Mouse (Mus musculus) R1 (cell line): ENCODE measurements around the gene Magi1.

ENCODE experiments used
- DNase-seq: peaks from one replicate; pipeline ENCODE4 v3.0.0-alpha.2; 2018; ENCODE audit warnings: low read depth, low spot score

The Magi1 gene

DNA sequence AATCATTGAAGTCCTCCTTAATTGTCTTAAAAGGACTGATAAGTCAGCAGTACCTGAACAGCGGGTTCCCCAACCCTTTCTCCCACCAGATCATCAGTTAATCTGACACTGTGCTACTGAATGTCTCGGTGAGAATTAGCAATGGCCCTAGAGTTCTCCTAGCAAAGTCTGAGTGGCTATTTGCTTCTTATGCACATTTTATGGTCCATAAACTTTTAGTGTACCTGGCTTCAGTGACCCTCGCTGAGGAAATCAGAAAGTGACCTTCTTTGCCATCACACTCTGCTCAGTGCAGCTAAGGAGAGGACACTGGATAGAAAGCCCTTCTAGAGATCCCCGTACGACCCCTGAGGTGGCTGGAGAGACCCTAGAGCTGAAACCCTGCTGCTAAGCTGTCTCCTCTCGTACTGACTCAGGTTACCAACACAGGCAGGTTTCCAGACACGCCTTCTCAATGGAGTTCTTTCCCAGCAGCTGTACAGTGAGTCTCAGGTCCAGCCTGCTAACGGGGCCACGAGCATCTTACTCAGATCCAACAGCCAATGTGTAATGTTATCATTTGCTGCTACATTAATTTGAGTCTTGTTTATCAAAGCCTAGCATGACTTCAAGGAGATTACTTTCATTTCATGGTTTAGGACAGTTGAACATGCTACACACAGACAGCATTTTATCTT lies 461.4 kb downstream of the Magi1 start:
- DNase-seq, result no peak

DNA sequence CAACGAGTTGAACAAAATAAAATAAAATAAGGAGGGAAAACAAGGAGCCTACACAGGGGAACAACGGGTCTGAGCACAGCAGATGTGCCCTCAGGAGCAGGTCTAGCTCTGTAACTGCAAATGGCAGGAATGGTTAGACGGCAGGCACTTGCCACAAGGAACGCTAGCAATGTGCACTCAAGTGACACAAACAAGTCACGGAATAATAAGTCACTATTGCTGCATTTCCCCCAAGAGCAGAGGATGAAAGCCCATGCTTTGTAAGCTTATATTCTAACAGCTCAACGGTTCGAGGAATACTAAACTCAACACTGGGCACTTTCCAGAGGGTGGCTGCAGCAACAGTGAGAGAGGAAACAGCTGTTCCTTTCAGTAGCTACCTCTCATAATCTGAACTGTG lies 462.2 kb downstream of the Magi1 start:
- DNase-seq, result no peak

DNA sequence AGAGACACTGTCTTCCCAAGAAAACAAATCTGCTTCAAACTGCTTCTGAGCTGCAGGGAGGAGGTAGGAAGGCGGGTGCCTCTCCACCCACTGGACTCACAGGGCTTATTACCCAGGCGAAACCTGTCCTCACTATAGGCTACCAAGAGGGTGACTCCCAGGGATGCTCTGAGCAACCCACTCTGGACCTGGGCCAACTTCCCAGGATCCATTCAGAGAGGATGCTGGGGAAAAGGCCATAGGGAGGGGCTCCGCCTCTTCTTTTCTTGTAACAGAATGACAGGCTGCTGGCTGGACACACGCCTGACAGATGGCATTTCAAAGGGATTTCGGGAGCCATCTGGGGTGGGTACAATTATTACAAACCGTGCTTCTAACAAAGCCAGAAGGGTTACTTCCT lies 463.8 kb downstream of the Magi1 start:
- DNase-seq, result peak; percentile 74

DNA sequence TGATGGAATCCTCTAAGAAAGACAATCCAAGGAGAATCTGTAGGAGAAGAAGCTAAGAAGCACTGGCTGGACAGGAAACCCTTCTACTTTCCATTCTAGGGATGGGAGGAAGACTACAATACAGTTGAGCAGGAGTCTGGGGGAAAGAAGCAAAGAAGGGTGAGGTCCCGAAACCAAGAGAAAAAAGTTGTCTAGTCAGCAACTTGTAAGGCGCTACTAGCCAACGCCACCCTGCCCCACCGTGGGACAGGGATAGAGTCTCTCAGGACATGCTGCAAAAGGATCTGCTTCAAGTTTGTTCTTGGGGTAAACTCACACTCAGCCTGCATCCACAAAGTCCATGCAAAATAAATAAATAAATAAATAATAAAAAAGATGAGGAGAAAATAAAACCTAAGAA lies 464.4 kb downstream of the Magi1 start:
- no peak for DNase-seq

DNA sequence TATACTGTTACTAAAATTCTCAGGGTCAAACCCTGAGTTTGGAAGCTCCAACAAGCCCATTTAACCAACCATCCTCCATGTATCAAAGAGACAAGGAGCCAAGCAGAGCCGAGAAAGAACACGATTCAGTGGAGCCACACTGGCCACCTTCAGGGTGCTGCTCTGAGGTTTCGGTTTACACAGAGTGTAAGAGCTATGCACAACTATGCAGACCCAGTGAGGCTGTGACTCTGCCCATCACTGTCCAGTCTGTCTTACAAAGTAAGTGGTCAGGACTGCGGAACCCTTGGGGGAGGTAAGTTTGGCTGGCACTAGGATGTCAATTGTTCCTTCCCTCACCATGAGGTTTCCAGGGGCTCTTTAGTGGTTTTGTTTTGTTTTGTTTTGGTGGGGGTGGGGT lies 465.2 kb downstream of the Magi1 start:
- DNase-seq, result no peak

DNA sequence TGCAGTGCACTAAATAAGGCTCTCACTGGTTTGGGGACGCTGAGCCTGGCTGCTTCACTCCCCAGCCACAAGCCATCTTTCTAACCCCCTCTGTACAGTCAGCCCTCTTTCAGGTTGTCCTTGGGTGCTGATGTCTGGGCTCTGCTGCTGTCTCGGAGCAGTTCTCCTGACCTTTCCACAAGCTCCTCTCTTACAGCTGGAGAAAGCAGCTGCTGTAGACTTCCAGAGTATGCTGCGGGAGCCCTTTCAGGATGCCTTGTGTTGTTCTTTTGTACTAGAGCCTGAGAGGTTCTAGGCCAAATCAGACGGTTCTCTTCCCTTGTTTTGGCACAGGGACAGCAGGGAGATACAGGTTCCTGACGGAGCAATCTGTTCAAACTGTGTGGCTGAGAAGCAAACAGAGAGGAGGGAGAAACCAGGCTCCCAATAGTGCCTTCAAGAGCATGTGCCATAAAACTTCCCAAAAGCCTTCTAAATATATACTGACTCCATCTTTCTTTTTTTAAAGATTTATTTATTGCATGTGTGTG lies 478.2 kb downstream of the Magi1 start:
- DNase-seq, result no peak

DNA sequence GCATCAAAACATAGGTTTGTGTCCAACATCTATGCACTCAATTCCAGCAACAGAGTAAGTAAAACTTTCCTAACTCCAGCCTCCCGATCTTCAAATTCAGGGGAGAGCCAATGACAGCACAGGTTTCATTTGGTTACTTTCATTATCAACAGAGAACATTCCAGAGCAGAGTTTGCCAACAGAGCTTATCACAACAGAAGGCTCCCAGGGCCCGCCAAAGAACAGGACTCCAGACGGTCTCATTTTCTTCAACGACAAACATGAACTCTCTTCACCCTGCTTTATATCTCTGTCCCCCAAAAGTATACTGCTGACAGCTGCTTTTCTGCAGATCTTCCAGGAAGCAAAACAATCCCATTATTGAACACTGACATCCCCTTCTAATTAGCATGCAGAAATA lies 481.3 kb downstream of the Magi1 start:
- no peak for DNase-seq

DNA sequence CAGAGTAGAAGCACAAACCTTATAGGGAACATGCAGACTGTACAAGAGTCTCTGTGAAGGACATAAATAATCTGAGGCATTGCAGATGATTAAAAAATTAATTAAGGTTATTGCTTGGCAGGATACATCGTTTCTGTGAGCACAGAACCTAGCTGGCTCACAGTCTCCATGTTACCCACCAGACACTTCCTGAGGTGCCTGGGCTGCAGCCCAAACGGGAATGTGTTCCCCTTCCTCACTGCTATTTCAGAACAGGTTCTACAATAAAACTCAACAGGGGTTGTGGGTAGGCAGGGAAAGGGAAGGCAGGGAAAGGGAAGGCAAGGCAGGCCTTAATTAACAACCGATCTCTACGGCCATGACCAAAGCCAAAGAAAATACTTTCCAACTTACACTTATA lies 483.3 kb downstream of the Magi1 start:
- no peak for DNase-seq

DNA sequence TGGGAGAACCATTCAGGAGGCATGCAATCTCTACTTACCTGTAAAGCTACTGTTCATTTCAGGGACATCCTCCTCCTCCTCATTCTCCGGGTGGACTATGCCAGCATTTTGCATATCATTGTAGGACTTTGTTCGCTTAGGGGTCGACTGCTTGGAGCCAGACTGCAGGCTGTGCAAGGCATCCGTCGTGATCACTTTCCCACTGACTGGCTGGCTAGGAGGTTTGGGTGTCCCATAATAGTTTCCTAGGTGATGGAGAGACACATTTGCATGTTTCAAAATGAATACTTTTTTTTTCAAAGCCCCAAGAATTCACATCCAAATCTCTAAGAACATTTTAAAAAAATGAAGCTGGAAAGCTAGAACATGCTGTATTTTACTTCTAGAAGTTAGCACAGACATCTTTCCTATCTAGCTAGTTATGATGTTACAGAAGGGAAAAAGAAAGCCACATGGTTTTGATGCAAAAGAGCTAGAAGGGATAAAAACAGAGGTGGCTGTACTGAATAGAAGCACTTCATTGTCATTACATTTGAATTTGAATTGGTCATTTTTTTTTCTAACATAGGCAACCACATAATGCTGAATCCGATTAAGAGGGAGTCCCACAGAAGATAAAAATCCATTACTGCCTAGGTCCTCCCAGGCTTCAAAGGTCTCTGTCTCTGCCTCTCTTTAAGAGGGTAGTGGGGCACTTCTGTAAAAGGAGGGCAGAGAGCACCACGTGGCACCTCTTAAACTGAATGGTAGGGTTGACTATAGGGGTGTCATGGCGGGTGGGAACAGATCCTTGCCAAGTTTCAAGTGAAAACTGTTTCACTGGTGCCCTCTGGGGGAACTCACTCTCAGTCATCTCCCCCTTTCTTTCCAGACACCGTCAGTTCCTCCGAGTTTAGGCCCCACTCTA lies 491.2 kb downstream of the Magi1 start:
- DNase-seq, result no peak

DNA sequence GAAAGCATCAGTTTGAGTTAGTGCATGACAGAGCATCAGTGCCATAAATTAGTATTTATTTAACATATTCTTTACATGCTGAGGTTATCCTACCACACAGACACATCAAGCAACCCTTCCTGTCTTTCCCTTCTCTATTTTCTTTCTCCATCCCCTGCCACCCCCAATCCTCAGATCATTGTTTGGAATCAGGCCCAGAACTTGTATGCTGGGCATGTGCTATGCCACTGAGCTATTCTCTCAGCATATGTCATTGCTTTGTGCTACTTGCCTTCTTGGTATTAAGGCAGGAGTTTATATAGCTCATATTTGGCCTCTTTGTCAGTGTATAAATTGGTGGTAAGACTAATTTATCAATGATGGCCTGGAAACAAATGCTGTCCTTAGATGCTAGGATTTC lies 494.0 kb downstream of the Magi1 start:
- no peak for DNase-seq

DNA sequence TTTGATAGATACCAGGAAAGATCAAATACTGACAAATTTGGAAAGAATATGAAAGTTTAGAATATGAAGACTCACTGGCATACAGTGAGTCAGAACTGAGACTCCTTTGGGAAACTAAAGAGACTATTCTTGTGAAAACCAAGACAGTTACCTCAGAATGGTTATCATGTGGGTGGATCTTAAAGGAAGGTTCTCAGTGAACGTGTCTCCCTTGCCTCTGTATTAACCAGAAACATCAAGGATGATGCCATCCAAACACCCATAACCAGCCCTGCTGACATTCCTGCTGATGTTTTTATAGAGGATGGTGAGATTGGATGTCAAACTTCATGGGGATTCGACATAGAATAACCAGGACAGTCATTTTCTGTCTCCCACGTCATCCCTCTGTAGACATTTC lies 496.7 kb downstream of the Magi1 start:
- DNase-seq, result no peak

DNA sequence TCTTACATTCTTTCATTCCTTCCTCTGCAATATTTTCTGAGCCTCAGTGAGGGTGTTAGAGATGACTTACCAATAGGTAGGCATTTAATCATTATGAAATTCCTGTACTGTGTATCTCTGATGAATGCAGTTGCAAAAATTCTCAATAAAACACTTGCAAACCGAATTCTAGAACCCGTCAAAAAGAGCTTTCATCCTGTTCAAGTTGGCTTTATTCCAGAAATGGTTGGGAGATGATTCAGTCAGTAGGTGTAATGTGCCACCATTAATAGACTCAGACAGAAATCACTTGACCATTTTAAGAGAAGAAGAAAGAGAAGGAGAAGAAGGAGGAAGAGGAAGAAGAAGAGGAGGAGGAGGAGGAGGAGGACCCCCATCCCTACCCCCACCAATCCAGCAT lies 497.5 kb downstream of the Magi1 start:
- no peak for DNase-seq

DNA sequence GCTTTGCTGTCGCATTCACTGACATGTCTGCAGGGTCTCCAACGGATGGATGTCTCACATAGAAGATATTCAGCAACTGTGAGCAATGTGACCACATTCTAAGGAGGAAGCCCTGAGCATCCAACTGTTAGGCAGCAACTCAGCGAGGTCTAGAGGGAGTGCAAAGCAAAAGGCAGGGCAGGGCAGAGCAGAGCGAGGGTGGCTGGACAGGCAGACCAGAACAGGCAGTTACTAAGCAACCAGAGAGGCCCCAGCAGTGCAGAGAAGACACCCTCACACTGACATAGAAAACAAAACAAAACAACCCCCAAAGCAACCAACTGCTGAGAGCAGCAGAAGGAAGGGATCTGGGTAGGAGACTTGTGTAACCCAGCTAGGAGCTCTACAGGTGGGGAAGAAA lies 512.6 kb downstream of the Magi1 start:
- DNase-seq, result peak; percentile 30

DNA sequence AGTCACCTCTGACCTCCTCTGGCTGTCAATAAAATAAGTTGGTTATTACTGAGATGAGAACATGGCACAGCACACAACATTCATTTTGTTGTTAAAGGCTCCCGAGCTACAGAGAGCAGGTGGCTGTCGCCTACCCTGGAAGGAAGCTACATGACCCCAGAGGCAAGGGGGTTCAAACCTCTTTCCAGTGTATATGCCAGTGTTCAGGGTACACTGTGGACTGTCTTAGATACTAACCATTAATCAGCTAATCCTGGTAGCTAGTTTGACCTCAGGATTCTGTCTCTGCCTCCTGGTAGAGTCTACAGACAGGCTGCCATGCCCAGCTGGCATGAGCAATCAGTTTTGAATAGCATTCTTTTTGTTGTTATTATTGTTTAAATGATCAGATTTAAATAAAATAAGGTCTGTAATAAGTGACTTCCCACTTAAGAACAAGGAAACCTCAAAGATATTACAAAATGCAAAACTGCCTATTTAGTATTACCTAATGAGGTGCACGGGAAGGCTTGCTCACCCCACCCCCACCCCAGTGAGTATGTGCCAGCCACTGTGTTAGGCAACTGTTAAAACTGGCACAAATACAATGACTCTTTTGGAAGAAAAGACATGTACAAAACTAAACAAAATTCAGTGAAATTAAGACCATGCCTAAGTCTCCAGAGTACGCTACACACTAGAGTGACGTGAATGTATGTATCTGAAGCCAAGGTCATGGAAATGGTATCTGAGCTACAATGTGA lies 513.3 kb downstream of the Magi1 start:
- DNase-seq, result no peak

DNA sequence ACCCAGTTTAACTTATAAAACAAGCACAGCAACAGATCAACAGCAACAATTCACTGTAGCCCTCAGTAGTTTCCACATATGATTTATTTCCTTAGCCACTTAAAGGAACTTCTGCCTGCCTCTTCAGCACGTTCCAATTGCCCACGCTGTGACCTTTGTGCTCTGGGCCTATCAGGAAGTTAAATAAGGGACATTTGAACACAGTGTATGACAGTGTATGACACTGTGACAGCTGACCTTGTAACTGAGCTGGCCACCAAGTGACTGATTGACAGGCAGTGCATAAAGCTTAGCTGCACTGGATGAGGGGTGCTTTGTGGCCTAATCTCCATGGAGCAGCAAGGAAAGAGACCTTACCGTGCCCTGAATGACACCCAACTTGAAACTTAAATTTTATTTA lies 525.6 kb downstream of the Magi1 start:
- no peak for DNase-seq

DNA sequence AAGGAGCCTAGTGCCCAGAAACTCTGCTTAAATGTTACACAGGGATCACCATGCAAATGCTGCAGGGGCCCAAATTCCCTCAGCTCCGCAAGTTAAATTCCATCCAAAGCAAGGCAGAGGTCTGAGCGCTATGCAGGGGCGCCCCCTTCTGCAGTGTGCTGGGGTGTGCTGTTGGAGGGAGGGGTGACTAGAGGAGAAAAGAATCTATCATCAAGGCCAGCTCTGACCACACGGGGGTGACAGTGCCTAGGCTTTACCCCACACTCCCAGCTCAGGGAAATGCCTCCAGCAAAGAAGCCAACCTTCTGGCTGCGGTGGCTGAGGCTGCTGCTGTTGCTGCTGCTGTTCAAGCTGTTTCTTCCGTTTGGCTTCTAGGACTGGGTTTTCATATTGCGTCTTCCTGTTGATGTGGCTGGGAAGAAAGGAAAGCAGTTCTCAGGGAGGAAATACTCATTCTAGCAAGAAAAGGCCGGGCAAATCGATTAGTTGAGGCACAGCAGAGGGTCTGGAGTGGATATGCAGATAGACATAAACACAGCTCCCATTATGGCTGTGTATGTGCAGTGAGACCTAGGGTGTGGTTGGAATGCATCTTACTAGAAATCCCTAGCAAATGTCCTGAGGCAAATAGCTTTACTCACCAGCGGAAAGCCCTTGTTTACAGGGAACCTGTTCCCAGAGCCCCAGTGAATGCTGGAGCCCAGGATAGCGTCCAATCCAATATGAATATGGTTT lies 526.2 kb downstream of the Magi1 start:
- DNase-seq, result peak; percentile 94

DNA sequence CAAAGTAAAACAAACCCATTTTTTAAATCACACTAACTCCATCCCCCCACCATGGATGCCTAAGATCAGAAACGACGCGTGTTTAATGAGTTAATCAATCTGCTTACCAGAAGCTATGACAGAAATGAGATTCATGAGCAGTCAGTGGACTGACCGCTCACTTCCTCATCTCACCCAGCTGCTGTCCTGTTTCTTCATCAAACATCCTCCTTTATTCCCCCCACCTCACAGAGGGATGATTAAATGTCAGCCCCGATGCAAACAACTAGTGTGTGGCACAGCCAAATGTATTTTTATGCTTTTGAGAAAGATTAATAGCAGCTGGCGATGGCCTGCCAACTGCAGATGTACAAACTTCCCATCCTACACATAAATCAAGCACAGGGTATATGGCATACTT lies 540.6 kb downstream of the Magi1 start:
- DNase-seq, result no peak

DNA sequence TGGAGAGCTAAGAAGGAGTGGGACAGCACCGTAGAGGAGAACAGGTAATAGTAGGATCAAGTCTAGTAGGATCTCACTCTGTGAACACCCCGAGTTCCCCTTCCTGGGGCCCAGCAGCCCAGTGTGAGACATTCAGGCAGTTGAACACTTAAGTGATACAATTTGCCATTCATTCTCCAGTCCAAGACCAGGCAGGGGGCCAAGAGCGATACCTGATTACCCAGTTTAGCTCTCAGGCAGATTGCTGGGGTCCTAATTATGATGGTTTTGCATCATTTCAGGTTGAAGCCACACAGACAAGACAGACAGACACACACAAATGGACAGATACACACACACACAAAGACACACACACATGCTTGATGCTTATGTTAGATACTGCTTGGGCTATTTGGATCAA lies 543.9 kb downstream of the Magi1 start:
- DNase-seq, result no peak

DNA sequence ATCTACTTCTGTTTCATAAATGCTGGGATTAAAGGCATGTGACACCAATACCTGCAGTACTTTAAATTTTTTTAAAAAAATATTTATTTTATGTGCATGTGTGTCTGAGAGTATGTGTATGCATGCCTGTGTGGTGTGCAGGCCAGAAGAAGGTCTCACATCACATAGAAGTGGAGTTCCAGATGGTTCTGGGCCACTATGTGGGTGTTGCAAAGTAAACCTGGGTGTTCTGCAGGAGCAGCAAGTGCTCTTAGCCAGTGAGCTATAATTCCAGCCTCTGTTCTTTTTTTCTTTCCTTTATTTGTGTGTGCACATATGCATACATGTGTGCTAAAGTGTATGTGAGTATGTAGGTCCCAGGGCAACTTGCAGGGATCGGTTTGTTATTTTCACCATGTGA lies 546.6 kb downstream of the Magi1 start:
- no peak for DNase-seq

DNA sequence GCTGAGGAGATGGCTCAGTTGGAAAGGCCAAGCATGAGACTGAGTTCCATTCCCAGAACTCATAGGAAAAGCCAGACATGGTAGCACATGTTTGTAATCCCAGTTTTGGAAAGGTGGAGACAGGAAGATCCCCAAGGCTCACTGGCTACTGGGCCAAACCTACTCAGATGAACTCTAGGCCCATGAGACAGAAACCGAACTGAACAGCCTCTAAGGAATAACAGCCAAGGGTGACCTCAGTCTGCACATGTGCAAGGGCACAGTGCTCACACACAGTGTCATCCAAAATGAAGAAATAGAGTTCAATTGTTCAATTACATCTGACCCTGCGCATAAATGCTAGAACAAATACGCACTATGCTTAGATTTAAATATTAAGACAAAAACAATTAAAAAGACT lies 547.6 kb downstream of the Magi1 start:
- no peak for DNase-seq

DNA sequence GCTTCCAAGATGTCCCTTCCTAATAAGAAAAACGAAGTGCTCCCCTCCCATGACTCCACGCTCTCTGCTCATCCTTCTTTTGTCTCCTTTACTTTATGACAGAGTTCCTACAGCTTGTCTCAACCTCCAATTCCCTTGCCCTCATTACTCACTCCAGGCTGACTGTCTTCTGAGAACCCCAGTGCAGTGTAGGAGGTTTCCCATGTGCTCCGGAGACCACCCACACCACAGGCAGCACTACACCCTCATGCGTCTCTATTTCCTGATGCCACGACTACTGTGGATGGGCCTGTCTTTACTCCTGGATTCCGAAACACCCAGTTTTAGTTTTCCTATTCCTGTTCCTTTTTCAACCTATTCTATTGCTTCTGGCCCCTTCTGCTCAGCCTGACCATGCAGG lies 549.9 kb downstream of the Magi1 start:
- DNase-seq, result no peak

DNA sequence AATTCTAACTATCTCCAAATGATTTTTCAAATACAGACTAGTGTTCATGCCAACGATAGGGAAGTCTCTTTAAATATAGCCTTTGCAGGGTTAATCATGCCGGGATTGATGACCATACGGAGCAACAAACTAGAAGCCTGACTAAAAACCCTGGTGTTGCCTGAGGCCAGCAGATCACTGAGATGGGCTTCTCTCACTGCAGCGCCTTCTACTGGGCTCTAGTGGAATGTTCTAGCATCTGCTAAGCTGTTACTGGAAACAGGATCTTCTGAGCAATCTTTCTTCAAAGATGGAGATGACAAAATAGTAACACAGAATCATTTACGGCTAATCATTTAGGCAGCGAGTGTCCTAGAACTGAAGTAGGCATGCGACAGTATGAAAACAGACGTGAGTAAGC lies 554.0 kb downstream of the Magi1 start:
- DNase-seq, result no peak
